Mouse (Mus musculus) CH12.LX (cell line): ENCODE data around the gene Mrgprh. TPM values are rescaled to one million over a fixed set of nuclear protein-coding genes. Genes with fewer than 3 reads are reported as not detected.

ENCODE experiments used
- DNase-seq: peaks from one replicate; pipeline ENCODE4 v3.0.0-alpha.2; 2013; ENCODE audit errors: extremely low read depth
- H3K27ac ChIP-seq: 2 replicates; pipeline ENCODE4 v1.5.1; 2012; ENCODE audit warnings: low read depth, mild to moderate bottlenecking, control low read depth, moderate library complexity; ENCODE audit not compliant: insufficient read depth
- H3K27me3 ChIP-seq: replicated peaks from 2 replicates; pipeline ENCODE3; 2012; ENCODE audit warnings: inconsistent platforms
- H3K36me3 ChIP-seq, 2 experiments: replicated peaks in 1 of 2; 2 replicates each; pipeline versions ENCODE3 to v1.6.1; 2012; ENCODE audit warnings: inconsistent platforms in 1 of 2, low read length in 1 of 2, mild to moderate bottlenecking in 1 of 2, mixed read lengths in 1 of 2, moderate library complexity in 1 of 2; ENCODE audit not compliant: control insufficient read depth in 1 of 2, insufficient read depth in 1 of 2
- H3K4me1 ChIP-seq, 2 experiments: 2 replicates each; pipeline ENCODE4 v1.6.1; 2012; ENCODE audit warnings: inconsistent platforms in 1 of 2, moderate library complexity in 1 of 2; ENCODE audit not compliant: insufficient read depth in 2 of 2, control insufficient read depth in 1 of 2
- H3K4me2 ChIP-seq: 2 replicates; pipeline ENCODE4 v1.6.1; 2012; ENCODE audit warnings: low read depth, mild to moderate bottlenecking, control low read depth; ENCODE audit not compliant: poor library complexity, insufficient read depth, severe bottlenecking
- H3K4me3 ChIP-seq, 3 experiments: fragments of 150-350 bp in 1 of 3; sonication (generic) in 1 of 3; replicated peaks in 1 of 3; 2 replicates each; pipeline versions ENCODE3 to v1.5.1; 2011 to 2012; ENCODE audit warnings: low read depth in 2 of 3, low read length in 2 of 3, mild to moderate bottlenecking in 2 of 3, moderate library complexity in 2 of 3, control low read depth in 1 of 3, improper control_type of control experiment in 1 of 3, inconsistent platforms in 1 of 3, mixed read lengths in 1 of 3; ENCODE audit not compliant: poor library complexity in 1 of 3
- H3K79me2 ChIP-seq: replicated peaks from 2 replicates; pipeline ENCODE4 v1.6.1; 2012; ENCODE audit warnings: mild to moderate bottlenecking, moderate library complexity; ENCODE audit not compliant: control insufficient read depth, poor library complexity, insufficient read depth, severe bottlenecking; ENCODE audit errors: extremely low read depth
- H3K9ac ChIP-seq: 2 replicates; pipeline ENCODE4 v1.6.1; 2012; ENCODE audit warnings: low read depth, mild to moderate bottlenecking, control low read depth, moderate library complexity; ENCODE audit not compliant: insufficient read depth
- H3K9me3 ChIP-seq: replicated peaks from 2 replicates; pipeline ENCODE3; 2012; ENCODE audit warnings: low read length, inconsistent platforms, mixed read lengths
- BHLHE40 ChIP-seq: IDR thresholded peaks from 2 replicates; pipeline ENCODE4 v1.6.1; 2011; ENCODE audit warnings: mild to moderate bottlenecking, low read depth, low read length, improper control_type of control experiment
- CHD1 ChIP-seq: IDR thresholded peaks from 2 replicates; pipeline ENCODE4 v1.6.1; 2012; ENCODE audit warnings: low read depth, low read length, improper control_type of control experiment, inconsistent platforms
- CHD2 ChIP-seq: IDR thresholded peaks from 2 replicates; pipeline ENCODE4 v1.6.1; 2011; ENCODE audit warnings: low read length, improper control_type of control experiment
- CTCF ChIP-seq, 2 experiments: IDR thresholded peaks in 1 of 2; conservative IDR thresholded peaks in 1 of 2; 2 replicates each; pipeline ENCODE4 v1.5.1; 2011 to 2012; ENCODE audit warnings: low read depth in 2 of 2, low read length in 2 of 2, improper control_type of control experiment in 1 of 2, inconsistent platforms in 1 of 2, mild to moderate bottlenecking in 1 of 2, moderate library complexity in 1 of 2
- E2F4 ChIP-seq: IDR thresholded peaks from 2 replicates; pipeline ENCODE4 v1.6.1; 2011; ENCODE audit warnings: low read depth, low read length, improper control_type of control experiment; ENCODE audit not compliant: insufficient replicate concordance
- ELF1 ChIP-seq: IDR thresholded peaks from 2 replicates; pipeline ENCODE4 v1.6.1; 2014; ENCODE audit warnings: low read depth, mild to moderate bottlenecking, inconsistent platforms, low read length, improper control_type of control experiment
- JUN ChIP-seq: IDR thresholded peaks from 2 replicates; pipeline ENCODE4 v1.6.1; 2011; ENCODE audit warnings: low read depth, mild to moderate bottlenecking, low read length, improper control_type of control experiment, moderate library complexity; ENCODE audit not compliant: insufficient read depth
- KAT2A ChIP-seq: IDR thresholded peaks from 2 replicates; pipeline ENCODE4 v1.6.1; 2012; ENCODE audit warnings: low read length, improper control_type of control experiment, inconsistent platforms; ENCODE audit not compliant: insufficient replicate concordance
- MAFK ChIP-seq: IDR thresholded peaks from 2 replicates; pipeline ENCODE4 v1.6.1; 2011; ENCODE audit warnings: low read length, improper control_type of control experiment; ENCODE audit not compliant: insufficient replicate concordance
- MAX ChIP-seq: IDR thresholded peaks from 2 replicates; pipeline ENCODE4 v1.6.1; 2011; ENCODE audit warnings: low read length, improper control_type of control experiment
- MAZ ChIP-seq: IDR thresholded peaks from 2 replicates; pipeline ENCODE4 v1.6.1; 2012; ENCODE audit warnings: low read depth, mild to moderate bottlenecking, inconsistent platforms, low read length, improper control_type of control experiment, moderate library complexity
- MEF2A ChIP-seq: IDR thresholded peaks from 2 replicates; pipeline ENCODE4 v1.6.1; 2014; ENCODE audit warnings: low read depth, mild to moderate bottlenecking, inconsistent platforms, low read length, improper control_type of control experiment, borderline replicate concordance
- MXI1 ChIP-seq: IDR thresholded peaks from 2 replicates; pipeline ENCODE4 v1.6.1; 2011; ENCODE audit warnings: mild to moderate bottlenecking, low read depth, low read length, improper control_type of control experiment
- MYC ChIP-seq: IDR thresholded peaks from 2 replicates; pipeline ENCODE4 v1.6.1; 2011; ENCODE audit warnings: low read depth, mild to moderate bottlenecking, improper control_type of control experiment, low read length
- NELFE ChIP-seq: IDR thresholded peaks from 2 replicates; pipeline ENCODE4 v1.6.1; 2011; ENCODE audit warnings: low read depth, low read length, improper control_type of control experiment
- NRF1 ChIP-seq: IDR thresholded peaks from 2 replicates; pipeline ENCODE4 v1.6.1; 2014; ENCODE audit warnings: low read depth, mild to moderate bottlenecking, inconsistent platforms, low read length, improper control_type of control experiment, moderate library complexity
- POLR2A ChIP-seq: IDR thresholded peaks from 2 replicates; pipeline ENCODE4 v1.6.1; 2011; ENCODE audit warnings: low read depth, mild to moderate bottlenecking, improper control_type of control experiment, low read length
- RAD21 ChIP-seq: IDR thresholded peaks from 2 replicates; pipeline ENCODE4 v1.6.1; 2011; ENCODE audit warnings: low read depth, mild to moderate bottlenecking, low read length, improper control_type of control experiment, moderate library complexity
- RCOR1 ChIP-seq: conservative IDR thresholded peaks from 2 replicates; pipeline ENCODE4 v1.6.1; 2012; ENCODE audit warnings: low read depth, mild to moderate bottlenecking, inconsistent platforms, low read length, improper control_type of control experiment
- SMC3 ChIP-seq: IDR thresholded peaks from 2 replicates; pipeline ENCODE4 v1.6.1; 2011; ENCODE audit warnings: low read depth, low read length, improper control_type of control experiment
- TBP ChIP-seq: conservative IDR thresholded peaks from 2 replicates; pipeline ENCODE4 v1.6.1; 2011; ENCODE audit warnings: low read depth, low read length, improper control_type of control experiment
- UBTF ChIP-seq: IDR thresholded peaks from 2 replicates; pipeline ENCODE4 v1.6.1; 2012; ENCODE audit warnings: low read depth, mild to moderate bottlenecking, inconsistent platforms, low read length, improper control_type of control experiment, moderate library complexity
- USF1 ChIP-seq: IDR thresholded peaks from 2 replicates; pipeline ENCODE4 v1.6.1; 2014; ENCODE audit warnings: low read depth, mild to moderate bottlenecking, inconsistent platforms, low read length, improper control_type of control experiment
- USF2 ChIP-seq: conservative IDR thresholded peaks from 2 replicates; pipeline ENCODE4 v1.6.1; 2011; ENCODE audit warnings: low read depth, low read length, improper control_type of control experiment
- ZC3H11A ChIP-seq: IDR thresholded peaks from 2 replicates; pipeline ENCODE4 v1.6.1; 2012; ENCODE audit warnings: low read depth, mild to moderate bottlenecking, inconsistent platforms, low read length, improper control_type of control experiment
- ZMIZ1 ChIP-seq: IDR thresholded peaks from 2 replicates; pipeline ENCODE4 v1.6.1; 2012; ENCODE audit warnings: low read depth, mild to moderate bottlenecking, inconsistent platforms, low read length, improper control_type of control experiment
- ZNF384 ChIP-seq: IDR thresholded peaks from 2 replicates; pipeline ENCODE4 v1.6.1; 2012; ENCODE audit warnings: low read depth, low read length, improper control_type of control experiment, inconsistent platforms
- dilution Hi-C: fragments of 300-500 bp; cut with MboI; formaldehyde crosslinking; loops from 2 replicates; pipeline ENCODE4 v1.14.3; 2020; ENCODE audit warnings: low sequenced_read_pairs; ENCODE audit not compliant: extremely low pct_unique_long_range_greater_than_20kb, extremely low pct_ligation_motif_present
- in situ Hi-C: fragments of 300-500 bp; cut with MboI; formaldehyde crosslinking; loops from 3 replicates; pipeline ENCODE4 v1.14.3; 2019; ENCODE audit warnings: low sequenced_read_pairs, low pct_ligation_motif_present, low pct_unique_long_range_greater_than_20kb, mixed read lengths
- polyA plus RNA-seq: library from polyadenylated mRNA; unstranded; fragments of >175 nt; gene quantifications from 2 replicates; pipeline ENCODE4 v1.2.1, GENCODE M21; 2012; ENCODE audit warnings: low read depth; ENCODE audit not compliant: insufficient read length
- total RNA-seq, 2 experiments: library from RNA; depleted of rRNA; stranded (reverse); fragments of 300-350 nt in 1 of 2; fragments of >200 nt in 1 of 2; gene quantifications; 2 replicates each; pipeline ENCODE4 v1.2.3; 2012 to 2014

The Mrgprh gene
- total and polyA plus RNA-seq, 3 experiments = not detected

- Histone ChIP-seq H3K27ac (no peak overlapping the region), H3K4me3 (no peak overlapping the region), H3K79me2 (no peaks in the 10 kb centered on the region), H3K4me1 (peaks cover 0 to 11% of the 10 kb centered on the region in 2 experiments; a peak in 2 of 4 replicates), H3K9ac (no peak overlapping the region)
- no peak for TF ChIP-seq POLR2A
- TF ChIP-seq CHD2 = no peak
- TF ChIP-seq ZNF384 = no peak
- TF ChIP-seq TBP = no peak
- no peak for TF ChIP-seq ZMIZ1
- TF ChIP-seq MXI1 = no peak
- no peak for TF ChIP-seq ELF1
- no peak for TF ChIP-seq MAZ
- TF ChIP-seq MAX = no peak
- TF ChIP-seq, all 38 proteins: peak for 0
- Histone ChIP-seq H3K36me3 (peaks cover 24 to 61% of the 10 kb centered on the region in 2 experiments), H3K9me3 (no peaks in the 10 kb centered on the region), H3K27me3 (no peaks in the 10 kb centered on the region), H3K4me2 (no peak overlapping the region)
- no peak for DNase-seq
- dilution Hi-C loops (no loop called here), in situ Hi-C loops (no loop called here)
Observed at GRCm38 (mm10) chr17:12906436-12906835, 30.6 kb downstream of the Mrgprh start.

DNA sequence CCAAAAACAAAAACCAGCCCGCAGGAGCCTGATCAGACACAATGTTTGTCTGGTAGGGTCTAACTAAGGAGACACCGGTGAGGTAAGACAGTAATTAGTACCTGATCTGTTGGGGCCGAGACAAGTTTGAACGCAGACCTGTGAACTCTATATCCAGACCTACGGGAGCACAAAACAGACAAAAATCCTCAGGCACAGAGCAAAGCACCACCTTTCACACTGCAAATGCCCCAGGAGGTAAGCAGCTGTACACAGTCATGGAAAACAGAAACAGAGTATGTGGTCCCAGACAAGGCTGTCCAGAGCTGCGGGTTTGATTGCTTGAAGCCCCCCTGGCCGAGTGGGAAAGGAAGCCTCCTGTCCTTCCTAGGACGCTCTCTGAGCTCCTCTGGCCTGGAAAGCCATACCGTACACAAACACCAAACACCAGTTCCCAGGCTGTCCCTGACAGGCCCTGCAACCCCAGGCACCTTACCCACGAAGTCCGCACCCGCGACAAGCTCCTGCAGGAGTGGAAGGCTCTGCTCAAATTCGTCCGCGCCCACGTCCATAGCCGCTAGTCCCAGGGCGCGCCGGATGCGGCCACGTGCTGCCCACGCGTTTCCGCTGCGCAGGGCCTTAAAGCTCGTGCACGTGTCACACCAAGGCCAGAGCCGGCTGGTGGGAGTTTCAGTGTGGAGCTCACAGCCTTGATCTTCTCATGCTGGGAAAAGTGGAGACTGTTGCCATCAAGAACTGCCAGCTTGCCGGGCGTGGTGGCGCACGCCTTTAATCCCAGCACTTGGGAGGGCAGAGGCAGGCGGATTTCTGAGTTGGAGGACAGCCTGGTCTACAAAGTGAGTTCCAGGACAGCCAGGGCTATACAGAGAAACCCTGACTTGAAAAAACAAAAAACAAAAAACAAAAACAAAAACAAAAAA is 33.8 kb downstream of the Mrgprh start, which contains the start of gene Pnldc1:
Gene Pnldc1, minus strand, starts transcription at position 870 of the 920 bp plus-strand sequence.
- DNase-seq = no peak
- in situ Hi-C loops = no loop called here
- no peak within 1 kb of the TSS for H3K9ac ChIP-seq
- H3K79me2 ChIP-seq = peaks cover 16% of the 10 kb centered on the region
- no peak within 1 kb of the TSS for H3K27ac ChIP-seq
- peaks cover 30 to 67% of the 10 kb centered on the region in 2 experiments for H3K36me3 ChIP-seq
- H3K9me3 ChIP-seq = no peaks in the 10 kb centered on the region
- TF ChIP-seq USF1 = no peak
- TF ChIP-seq MYC = no peak
- no peak for TF ChIP-seq JUN
- TF ChIP-seq SMC3 = no peak
- no peak for TF ChIP-seq MAFK
- no peak for TF ChIP-seq NELFE
- no peak for TF ChIP-seq USF2
- no peak for TF ChIP-seq CTCF (conservative IDR thresholded peaks at IDR 0.05 in 1 of 2, IDR thresholded peaks at IDR 0.05 in 1 of 2; ENCODE audit: low read depth in 2 of 2, low read length in 2 of 2)
- no peak for TF ChIP-seq KAT2A
- TF ChIP-seq ELF1 = no peak
- no peak for TF ChIP-seq E2F4
- TF ChIP-seq RAD21 = no peak
- TF ChIP-seq NRF1 = no peak
- no peak for TF ChIP-seq BHLHE40
- no peak for TF ChIP-seq ZC3H11A
- TF ChIP-seq UBTF = no peak
- no peak for TF ChIP-seq MAZ
- no peak for TF ChIP-seq RCOR1
- no peak for TF ChIP-seq MEF2A
- no peak for TF ChIP-seq CHD1
- TF ChIP-seq, all 38 proteins: peak for 0
- dilution Hi-C loops = no loop called here
- Histone ChIP-seq H3K4me3 (no peak within 1 kb of the TSS), H3K4me2 (no peak within 1 kb of the TSS), H3K4me1 (peaks cover 0 to 22% of the 10 kb centered on the region in 2 experiments; a peak in 2 of 4 replicates), H3K27me3 (no peaks in the 10 kb centered on the region)
